Mouse (Mus musculus): ENCODE measurements around the gene Edn2. TPM values are rescaled to one million over a fixed set of nuclear protein-coding genes. Genes with fewer than 3 reads are reported as not detected.

Edn2 gene
- polyA plus RNA-seq, 1 experiment from 2014 or later = not detected

DNA sequence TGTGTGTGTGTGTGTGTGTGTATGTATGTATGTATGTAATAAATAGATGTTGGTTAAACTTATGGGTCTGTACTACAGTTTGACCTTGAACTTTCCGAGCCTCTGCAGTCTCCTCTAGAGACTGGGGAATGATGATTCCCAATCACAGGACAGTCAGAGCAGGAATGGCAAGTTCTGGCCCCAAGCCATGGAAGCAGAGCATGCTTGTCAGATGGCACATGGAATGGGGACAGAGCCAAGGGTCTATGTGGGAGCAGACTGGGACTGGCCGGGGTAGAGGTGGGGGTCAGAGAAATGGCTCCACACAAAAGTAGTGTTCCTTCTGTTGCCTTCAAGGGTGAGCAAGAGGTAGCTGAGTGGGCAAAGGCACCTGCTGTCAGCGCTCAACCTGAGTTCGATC is 7.3 kb downstream of the Edn2 start:
- Histone ChIP-seq H3K4me2 (ENCODE audit: low read length) (no peak overlapping the region), H3K9me3 (ENCODE audit: control insufficient read depth, low read length) (no peaks in the 10 kb centered on the region), H3K4me3 (ENCODE audit: low read length) (no peak overlapping the region), H3K36me3 (ENCODE audit: control insufficient read depth, insufficient read depth, low read length) (no peaks in the 10 kb centered on the region), H3K27ac (ENCODE audit: low read depth, low read length) (no peak overlapping the region), H3K4me1 (ENCODE audit: control insufficient read depth, insufficient read depth, low read depth, low read length) (peaks cover 4% of the 10 kb centered on the region), H3K27me3 (replicated peaks; ENCODE audit: control insufficient read depth, insufficient read depth, low read length) (no peaks in the 10 kb centered on the region), H3K9ac (ENCODE audit: low read depth, low read length) (no peak overlapping the region)
- ATAC-seq = no peak
- 80% methylated on average over 4 of the region's 4 CpGs for WGBS

DNA sequence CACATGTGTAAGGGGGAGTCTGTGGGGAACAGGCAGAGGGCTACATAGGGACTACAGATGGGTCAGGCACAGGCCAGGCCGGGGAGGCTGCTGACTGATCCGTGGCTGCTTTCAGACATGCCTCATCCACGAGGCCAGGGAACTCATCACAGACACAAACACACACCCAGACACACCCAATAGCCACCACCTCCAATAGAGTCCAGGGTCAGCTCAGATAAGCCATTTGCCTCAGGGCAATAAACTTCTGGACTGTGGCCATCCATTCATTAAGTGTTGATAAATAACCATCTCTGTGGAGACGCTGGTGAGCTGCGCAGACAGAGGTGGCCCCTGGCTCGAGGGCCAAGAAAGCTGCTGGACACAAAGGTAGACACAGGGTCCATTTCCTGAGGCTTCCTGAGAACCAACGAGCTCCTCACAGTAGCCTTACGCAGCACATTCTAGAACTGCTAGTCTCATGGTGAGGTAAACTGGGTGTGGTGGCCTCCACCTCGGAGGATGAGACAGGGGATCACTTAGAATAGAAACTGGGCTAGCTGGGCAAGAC is 9.5 kb downstream of the Edn2 start:
- H3K9ac ChIP-seq (ENCODE audit: low read depth, low read length) = no peak overlapping the region

DNA sequence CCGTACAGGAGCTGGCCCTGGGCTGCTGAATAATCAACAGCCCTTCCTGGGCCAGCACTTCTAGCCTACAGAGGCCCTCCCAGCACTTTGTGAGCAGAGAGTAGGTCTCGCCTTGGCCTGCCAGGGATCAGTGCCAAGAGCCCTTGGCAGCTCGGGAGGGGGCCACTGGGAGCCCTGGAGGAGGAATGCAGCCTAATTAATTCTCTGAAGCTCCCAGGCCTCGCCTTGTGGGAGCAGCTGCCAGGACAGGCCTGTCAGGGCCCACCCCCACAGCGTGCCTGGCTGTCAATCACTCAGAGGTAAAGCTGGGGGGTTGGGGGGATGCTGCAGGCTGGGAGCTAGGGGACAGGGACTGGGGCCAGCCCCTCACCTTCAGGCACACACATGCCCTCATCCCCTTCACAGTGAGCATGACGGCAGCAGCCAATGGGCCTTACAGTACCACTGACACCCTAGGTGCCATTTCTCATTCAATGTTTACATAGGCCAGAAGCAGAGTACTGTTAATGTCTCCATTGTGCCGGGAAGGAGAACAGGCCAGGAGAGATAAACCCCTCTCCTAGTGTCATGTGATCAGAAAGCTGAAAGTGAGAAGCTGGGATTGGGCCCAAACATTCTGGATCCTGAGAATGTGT is 11.2 kb downstream of the Edn2 start:
- Histone ChIP-seq H3K27ac (ENCODE audit: low read depth, low read length) (no peak overlapping the region), H3K4me3 (ENCODE audit: low read length) (no peak overlapping the region), H3K9ac (ENCODE audit: low read depth, low read length) (no peak overlapping the region), H3K4me1 (ENCODE audit: control insufficient read depth, insufficient read depth, low read depth, low read length) (peaks cover 2% of the 10 kb centered on the region; the same call in 1 of the 2 replicates), H3K9me3 (ENCODE audit: control insufficient read depth, low read length) (no peaks in the 10 kb centered on the region), H3K36me3 (ENCODE audit: control insufficient read depth, insufficient read depth, low read length) (no peaks in the 10 kb centered on the region), H3K27me3 (replicated peaks; ENCODE audit: control insufficient read depth, insufficient read depth, low read length) (no peaks in the 10 kb centered on the region), H3K4me2 (ENCODE audit: low read length) (no peak overlapping the region)
- 18% methylated on average over 7 of the region's 7 CpGs for WGBS
- ATAC-seq = peak; percentile 92

More for the DNA sequence above, 9.5 kb downstream of the Edn2 start:
- no peaks in the 10 kb centered on the region for H3K36me3 ChIP-seq (ENCODE audit: control insufficient read depth, insufficient read depth, low read length)
- WGBS = 60% methylated on average over 9 of the region's 9 CpGs
- H3K4me2 ChIP-seq (ENCODE audit: low read length) = no peak overlapping the region
- no peaks in the 10 kb centered on the region for H3K27me3 ChIP-seq (replicated peaks; ENCODE audit: control insufficient read depth, insufficient read depth, low read length)
- peaks cover 2% of the 10 kb centered on the region; the same call in 1 of the 2 replicates for H3K4me1 ChIP-seq (ENCODE audit: control insufficient read depth, insufficient read depth, low read depth, low read length)
- no peak overlapping the region for H3K27ac ChIP-seq (ENCODE audit: low read depth, low read length)
- H3K9me3 ChIP-seq (ENCODE audit: control insufficient read depth, low read length) = no peaks in the 10 kb centered on the region
- no peak for ATAC-seq
- H3K4me3 ChIP-seq (ENCODE audit: low read length) = no peak overlapping the region

DNA sequence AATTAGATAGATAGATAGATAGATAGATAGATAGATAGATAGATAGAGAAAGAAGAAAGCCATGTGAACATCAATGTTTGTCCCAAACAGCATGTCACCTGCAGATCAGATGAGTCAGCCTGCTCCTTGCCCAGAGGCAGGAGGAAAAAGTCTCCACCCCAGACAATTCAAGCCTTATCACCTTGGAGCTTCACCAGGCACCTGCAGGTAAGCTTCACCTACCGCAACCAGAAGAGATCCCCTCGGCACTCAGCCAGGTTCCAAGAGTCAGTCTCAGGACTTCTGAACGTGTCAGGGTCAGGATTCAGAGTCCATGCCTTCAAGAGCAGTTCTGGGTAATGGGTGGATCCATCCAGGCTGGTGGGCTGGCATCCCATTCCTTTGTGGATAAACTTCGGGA is 18.1 kb downstream of the Edn2 start:
- ATAC-seq = no peak
- Histone ChIP-seq H3K27me3 (replicated peaks; ENCODE audit: control insufficient read depth, insufficient read depth, low read length) (no peaks in the 10 kb centered on the region), H3K27ac (ENCODE audit: low read depth, low read length) (no peak overlapping the region), H3K9ac (ENCODE audit: low read depth, low read length) (no peak overlapping the region), H3K4me1 (ENCODE audit: control insufficient read depth, insufficient read depth, low read depth, low read length) (no peaks in the 10 kb centered on the region), H3K4me3 (ENCODE audit: low read length) (no peak overlapping the region), H3K4me2 (ENCODE audit: low read length) (no peak overlapping the region), H3K36me3 (ENCODE audit: control insufficient read depth, insufficient read depth, low read length) (no peaks in the 10 kb centered on the region), H3K9me3 (ENCODE audit: control insufficient read depth, low read length) (no peaks in the 10 kb centered on the region)
- WGBS = 83% methylated on average over 4 of the region's 4 CpGs

DNA sequence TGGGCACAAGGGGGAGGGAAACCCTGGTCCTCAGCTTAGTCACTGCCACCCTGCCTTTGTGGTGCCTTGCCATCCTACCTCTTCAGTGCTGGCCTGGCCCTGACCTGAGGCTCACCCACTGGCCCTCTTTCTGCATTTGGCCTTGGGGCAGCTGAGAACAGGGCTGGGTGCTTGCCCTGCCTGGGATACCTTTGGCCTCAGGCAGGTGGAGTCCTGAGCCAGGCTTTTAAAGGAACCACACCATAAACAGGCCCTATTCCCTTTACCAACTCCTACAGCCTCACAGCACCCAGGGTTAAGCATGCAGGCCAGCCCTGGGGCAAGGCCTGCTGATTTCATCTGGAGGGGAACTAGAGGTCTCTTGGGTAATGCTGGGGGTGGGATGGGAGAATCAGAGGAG is 19.5 kb downstream of the Edn2 start:
- no peak overlapping the region for H3K4me2 ChIP-seq (ENCODE audit: low read length)
- H3K4me1 ChIP-seq (ENCODE audit: control insufficient read depth, insufficient read depth, low read depth, low read length) = no peaks in the 10 kb centered on the region
- ATAC-seq = no peak
- no peaks in the 10 kb centered on the region for H3K9me3 ChIP-seq (ENCODE audit: control insufficient read depth, low read length)
- no peaks in the 10 kb centered on the region for H3K36me3 ChIP-seq (ENCODE audit: control insufficient read depth, insufficient read depth, low read length)
- H3K4me3 ChIP-seq (ENCODE audit: low read length) = no peak overlapping the region
- H3K9ac ChIP-seq (ENCODE audit: low read depth, low read length) = no peak overlapping the region
- no peak overlapping the region for H3K27ac ChIP-seq (ENCODE audit: low read depth, low read length)
- no peaks in the 10 kb centered on the region; the same call in 1 of the 2 replicates for H3K27me3 ChIP-seq (replicated peaks; ENCODE audit: control insufficient read depth, insufficient read depth, low read length)

DNA sequence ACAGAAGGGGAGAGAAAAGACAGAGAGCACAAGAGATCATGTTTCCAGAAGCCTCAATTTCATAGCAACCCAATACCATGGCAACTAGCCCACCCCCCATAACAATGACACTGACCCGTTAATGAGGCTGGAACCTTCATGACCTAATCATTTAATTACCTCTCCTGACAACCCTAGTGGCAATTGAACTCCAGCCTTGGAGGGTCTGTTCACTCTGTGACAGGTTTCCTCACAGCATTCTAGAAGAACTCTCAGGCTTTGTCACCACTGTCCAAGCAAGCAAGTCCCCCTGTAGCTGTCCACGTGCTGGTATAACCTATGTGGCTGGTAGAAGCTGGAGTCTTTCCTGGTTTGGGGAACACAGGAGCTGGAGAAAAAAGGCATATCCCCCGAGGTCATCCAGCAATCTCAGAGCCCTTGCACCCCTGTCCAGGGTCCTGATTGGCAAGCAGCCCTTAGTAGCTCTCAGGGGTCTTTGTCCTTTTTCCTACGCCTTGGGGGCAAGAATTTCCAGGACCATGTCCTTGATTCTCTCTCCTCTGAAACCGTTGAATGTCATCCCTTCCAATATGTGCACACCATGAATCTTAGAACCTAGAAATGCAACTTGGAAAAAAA is 23.5 kb downstream of the Edn2 start:
- Histone ChIP-seq H3K9me3 (ENCODE audit: control insufficient read depth, low read length) (no peaks in the 10 kb centered on the region), H3K4me2 (ENCODE audit: low read length) (no peak overlapping the region), H3K27me3 (replicated peaks; ENCODE audit: control insufficient read depth, insufficient read depth, low read length) (no peaks in the 10 kb centered on the region; the same call in 1 of the 2 replicates), H3K4me1 (ENCODE audit: control insufficient read depth, insufficient read depth, low read depth, low read length) (peaks cover 10% of the 10 kb centered on the region; the same call in 1 of the 2 replicates), H3K9ac (ENCODE audit: low read depth, low read length) (no peak overlapping the region), H3K27ac (ENCODE audit: low read depth, low read length) (no peak overlapping the region), H3K36me3 (ENCODE audit: control insufficient read depth, insufficient read depth, low read length) (no peaks in the 10 kb centered on the region), H3K4me3 (ENCODE audit: low read length) (no peak overlapping the region)
- WGBS = 18% methylated on average over 5 of the region's 5 CpGs
- no peak for ATAC-seq

DNA sequence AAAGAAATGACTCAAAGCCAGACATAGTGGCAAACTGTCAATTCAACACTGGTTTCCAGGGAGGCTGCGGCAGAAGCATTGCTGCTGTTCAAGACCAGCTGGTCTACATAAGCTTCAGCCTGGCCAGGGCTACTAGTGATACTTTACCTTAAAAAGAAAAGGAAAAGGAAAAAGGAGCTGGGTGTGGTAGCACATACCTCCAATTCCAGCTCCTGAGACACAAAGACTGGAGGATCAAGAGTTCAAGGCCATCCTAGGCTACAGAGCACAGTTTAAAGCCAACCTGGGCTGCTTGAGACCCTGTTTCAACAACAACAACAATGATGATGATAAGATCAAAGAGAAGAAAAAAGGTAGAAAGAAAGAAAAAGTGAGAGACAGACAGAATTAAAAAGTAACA is 25.4 kb downstream of the Edn2 start:
- no peak overlapping the region for H3K27ac ChIP-seq (ENCODE audit: low read depth, low read length)
- H3K27me3 ChIP-seq (replicated peaks; ENCODE audit: control insufficient read depth, insufficient read depth, low read length) = no peaks in the 10 kb centered on the region; the same call in 1 of the 2 replicates
- no peaks in the 10 kb centered on the region for H3K9me3 ChIP-seq (ENCODE audit: control insufficient read depth, low read length)
- H3K4me2 ChIP-seq (ENCODE audit: low read length) = no peak overlapping the region
- H3K4me3 ChIP-seq (ENCODE audit: low read length) = no peak overlapping the region
- H3K4me1 ChIP-seq (ENCODE audit: control insufficient read depth, insufficient read depth, low read depth, low read length) = peaks cover 10% of the 10 kb centered on the region; the same call in 1 of the 2 replicates
- no peak for ATAC-seq
- H3K36me3 ChIP-seq (ENCODE audit: control insufficient read depth, insufficient read depth, low read length) = no peaks in the 10 kb centered on the region
- 94% methylated on average over 1 of the region's 1 CpGs for WGBS
- H3K9ac ChIP-seq (ENCODE audit: low read depth, low read length) = no peak overlapping the region

DNA sequence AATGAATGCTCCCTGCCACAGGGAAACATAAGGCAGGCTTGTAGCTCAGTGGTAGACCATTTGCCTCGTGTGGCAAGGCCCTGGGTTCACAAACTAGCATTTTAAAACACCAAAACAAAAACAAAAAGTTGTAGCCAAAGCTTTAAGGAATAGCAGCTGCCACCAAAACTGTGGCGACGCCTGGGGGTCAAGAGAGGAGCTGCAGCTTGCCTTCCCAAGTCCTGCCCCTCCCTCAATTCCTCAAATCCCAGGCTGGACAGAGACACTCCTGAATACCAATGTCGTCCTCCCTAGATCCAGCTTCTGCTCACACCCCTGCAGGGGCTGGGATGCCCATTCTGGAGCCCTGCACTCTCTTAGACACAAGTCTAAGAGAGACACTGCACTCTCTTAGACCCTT is 25.9 kb downstream of the Edn2 start:
- Histone ChIP-seq H3K4me2 (ENCODE audit: low read length) (no peak overlapping the region), H3K36me3 (ENCODE audit: control insufficient read depth, insufficient read depth, low read length) (no peaks in the 10 kb centered on the region), H3K4me3 (ENCODE audit: low read length) (no peak overlapping the region), H3K9ac (ENCODE audit: low read depth, low read length) (no peak overlapping the region), H3K4me1 (ENCODE audit: control insufficient read depth, insufficient read depth, low read depth, low read length) (peaks cover 10% of the 10 kb centered on the region; the same call in 1 of the 2 replicates), H3K27me3 (replicated peaks; ENCODE audit: control insufficient read depth, insufficient read depth, low read length) (no peaks in the 10 kb centered on the region; the same call in 1 of the 2 replicates), H3K27ac (ENCODE audit: low read depth, low read length) (no peak overlapping the region), H3K9me3 (ENCODE audit: control insufficient read depth, low read length) (no peaks in the 10 kb centered on the region)
- 10% methylated on average over 4 of the region's 4 CpGs for WGBS
- no peak for ATAC-seq

DNA sequence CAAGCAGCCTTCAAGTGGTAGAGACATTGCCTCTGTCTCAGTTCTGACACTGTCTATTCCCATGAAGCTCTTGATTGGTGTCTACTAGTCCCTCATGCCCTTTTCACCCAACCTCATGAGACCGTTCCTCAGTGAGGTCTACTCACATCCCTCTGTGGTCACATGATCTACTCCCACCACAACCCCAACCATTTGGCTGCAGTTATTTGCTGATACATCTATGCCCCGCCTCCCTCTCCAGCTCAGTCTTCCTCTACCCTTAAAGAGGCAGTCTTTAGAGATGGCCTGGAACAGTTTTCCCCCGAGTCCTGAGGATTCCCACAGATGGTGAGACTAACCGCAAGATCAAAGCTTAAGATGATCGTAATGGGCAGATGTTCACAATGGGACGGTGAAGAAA is 27.2 kb downstream of the Edn2 start:
- Histone ChIP-seq H3K4me3 (ENCODE audit: low read length) (no peak overlapping the region), H3K4me1 (ENCODE audit: control insufficient read depth, insufficient read depth, low read depth, low read length) (peaks cover 10% of the 10 kb centered on the region; the same call in 1 of the 2 replicates), H3K27me3 (replicated peaks; ENCODE audit: control insufficient read depth, insufficient read depth, low read length) (no peaks in the 10 kb centered on the region; the same call in 1 of the 2 replicates), H3K36me3 (ENCODE audit: control insufficient read depth, insufficient read depth, low read length) (no peaks in the 10 kb centered on the region), H3K27ac (ENCODE audit: low read depth, low read length) (no peak overlapping the region), H3K9ac (ENCODE audit: low read depth, low read length) (no peak overlapping the region), H3K4me2 (ENCODE audit: low read length) (no peak overlapping the region), H3K9me3 (ENCODE audit: control insufficient read depth, low read length) (no peaks in the 10 kb centered on the region)
- WGBS = 77% methylated on average over 6 of the region's 6 CpGs
- ATAC-seq = no peak
